Mouse (Mus musculus): ENCODE data around the gene Fancc. TPM values are rescaled to one million over a fixed set of nuclear protein-coding genes. Genes with fewer than 3 reads are reported as not detected.

Gene Fancc
- polyA plus RNA-seq, 1 experiment from 2014 or later: 15.3 TPM

DNA sequence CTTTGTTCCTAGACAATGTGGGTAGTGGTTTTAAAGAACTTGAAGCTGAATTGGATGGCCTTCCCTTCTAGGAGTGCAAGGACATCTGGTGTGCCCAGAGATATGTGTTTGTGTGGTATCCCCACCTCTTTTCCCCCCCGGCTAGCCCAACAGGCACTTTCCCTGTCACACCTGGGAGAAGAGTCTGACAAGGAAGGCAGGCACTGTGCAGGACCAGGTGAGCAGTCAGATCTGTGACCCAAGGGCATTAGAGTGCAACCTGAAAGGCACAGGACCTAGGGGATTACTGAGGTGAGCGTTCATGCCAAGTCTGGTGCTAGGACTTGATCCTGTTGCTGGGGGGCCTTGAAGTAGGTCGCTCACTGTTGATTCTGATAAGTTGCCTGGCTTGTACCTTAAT lies 255.4 kb downstream of the Fancc start:
- Histone ChIP-seq H3K4me2 (peak overlapping the region; percentile 84), H3K4me1 (replicated peaks) (peaks cover 52% of the 10 kb centered on the region), H3K27me3 (replicated peaks) (no peaks in the 10 kb centered on the region), H3K9ac (peak overlapping the region; percentile 68), H3K27ac (ENCODE audit: poor library complexity, severe bottlenecking) (peak overlapping the region; percentile 98), H3K36me3 (peaks cover 14% of the 10 kb centered on the region), H3K9me3 (replicated peaks) (no peaks in the 10 kb centered on the region), H3K4me3 (peak overlapping the region; percentile 89)
- WGBS: 68% methylated on average over 3 of the region's 3 CpGs
- no peak for ATAC-seq (ENCODE audit: insufficient number of reproducible peaks, low FRiP score)

DNA sequence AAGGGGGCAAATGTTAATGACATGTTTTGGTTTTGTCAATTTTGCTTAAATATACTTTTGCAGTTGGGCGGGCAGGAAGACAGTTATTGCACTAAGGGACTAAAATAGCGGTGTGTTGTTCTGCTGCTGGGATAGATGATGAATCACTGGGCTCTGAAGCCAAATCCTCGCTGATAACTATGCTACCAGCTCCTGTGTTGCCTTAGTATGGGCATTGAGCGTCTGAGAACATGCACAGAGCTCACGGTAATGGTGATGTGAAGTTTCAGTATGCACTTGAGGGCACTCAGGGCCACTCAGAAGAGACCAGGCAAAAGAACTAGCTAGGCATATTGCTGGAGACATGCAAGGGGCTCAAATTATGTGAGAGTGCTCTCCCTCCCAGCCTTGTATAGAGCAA lies 256.2 kb downstream of the Fancc start:
- Histone ChIP-seq H3K4me1 (replicated peaks) (peaks cover 48% of the 10 kb centered on the region), H3K27ac (ENCODE audit: poor library complexity, severe bottlenecking) (peak overlapping the region; percentile 98), H3K9me3 (replicated peaks) (no peaks in the 10 kb centered on the region), H3K27me3 (replicated peaks) (no peaks in the 10 kb centered on the region), H3K9ac (peak overlapping the region; percentile 89), H3K4me2 (peak overlapping the region; percentile 84), H3K36me3 (peaks cover 13% of the 10 kb centered on the region), H3K4me3 (peak overlapping the region; percentile 89)
- WGBS: 16% methylated on average over 5 of the region's 5 CpGs
- ATAC-seq (ENCODE audit: insufficient number of reproducible peaks, low FRiP score): no peak

DNA sequence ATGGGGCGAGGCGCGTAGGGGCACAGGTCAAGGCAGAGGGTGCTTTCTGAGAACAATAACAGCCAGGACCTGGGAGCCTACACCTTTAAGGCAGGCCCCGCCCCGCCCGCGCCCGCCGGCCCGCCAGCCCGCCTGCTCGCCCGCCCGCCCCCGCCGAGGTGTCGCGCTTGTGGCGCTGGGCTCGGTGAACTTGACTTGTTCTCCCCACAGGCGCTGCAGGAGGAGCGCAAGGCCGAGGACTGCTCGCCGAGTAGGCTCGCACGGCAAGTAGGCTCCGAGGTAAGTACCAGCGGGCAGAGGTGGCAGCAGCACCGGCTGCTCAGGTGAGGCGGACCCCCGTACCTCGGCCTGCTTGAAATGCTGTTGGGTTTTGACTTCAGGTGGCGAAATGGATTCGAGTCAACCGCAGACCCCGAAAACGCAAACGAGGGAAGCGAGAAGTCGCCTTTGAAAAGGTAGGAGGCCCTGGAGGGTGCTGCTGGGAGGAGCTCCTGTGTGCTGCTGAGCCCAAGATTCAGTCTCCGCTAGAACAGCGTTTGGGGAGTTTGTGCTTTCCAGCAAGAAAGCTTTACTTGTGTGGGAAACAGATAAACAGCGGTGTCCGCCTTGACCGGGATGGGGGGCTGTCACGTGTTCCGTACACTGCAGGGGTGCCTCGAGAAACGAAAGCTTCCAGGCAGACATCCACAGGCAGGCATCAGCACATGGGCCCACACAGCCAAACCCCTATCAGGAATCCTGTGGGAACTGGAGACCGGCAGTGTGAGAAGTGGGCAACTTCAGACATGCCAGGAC lies 257.0 kb downstream of the Fancc start:
- H3K4me3 ChIP-seq: peak overlapping the region; percentile 89
- H3K4me2 ChIP-seq: peak overlapping the region; percentile 84
- H3K9ac ChIP-seq: peak overlapping the region; percentile 89
- peak overlapping the region; percentile 98 for H3K27ac ChIP-seq (ENCODE audit: poor library complexity, severe bottlenecking)
- no peaks in the 10 kb centered on the region for H3K9me3 ChIP-seq (replicated peaks)
- H3K27me3 ChIP-seq (replicated peaks): no peaks in the 10 kb centered on the region
- H3K36me3 ChIP-seq: peaks cover 5% of the 10 kb centered on the region
- H3K4me1 ChIP-seq (replicated peaks): peaks cover 48% of the 10 kb centered on the region
- peak; percentile 88 for ATAC-seq (ENCODE audit: insufficient number of reproducible peaks, low FRiP score)
- WGBS: under 1% methylated on average over 51 of the region's 51 CpGs

DNA sequence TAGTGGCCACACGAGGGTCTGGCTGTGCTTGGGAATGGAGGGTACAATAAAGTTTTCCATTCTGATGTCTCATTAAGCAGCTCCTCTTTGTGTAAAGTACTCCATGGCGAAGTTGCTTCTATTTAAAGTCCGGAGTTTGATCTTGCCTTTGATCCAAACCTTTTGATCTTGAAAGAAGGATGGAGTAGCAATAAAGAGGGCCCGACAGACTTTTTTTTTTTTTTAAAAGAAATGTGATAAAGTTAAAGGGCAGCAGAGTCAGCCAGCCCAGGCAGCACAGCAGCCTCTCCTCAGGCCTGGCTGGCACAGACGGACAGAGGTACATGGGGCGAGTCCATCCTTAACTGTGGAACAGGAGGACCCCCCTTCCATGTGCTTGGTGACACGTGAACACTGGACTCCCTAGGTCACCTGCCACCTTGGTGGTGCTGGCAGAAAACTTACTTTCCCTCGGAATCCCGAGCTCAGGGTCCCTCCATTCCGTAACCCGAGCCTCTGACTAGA lies 257.7 kb downstream of the Fancc start:
- Histone ChIP-seq H3K4me2 (peak overlapping the region; percentile 84), H3K4me3 (peak overlapping the region; percentile 89), H3K27me3 (replicated peaks) (no peaks in the 10 kb centered on the region), H3K9ac (peak overlapping the region; percentile 89), H3K36me3 (peaks cover 2% of the 10 kb centered on the region), H3K4me1 (replicated peaks) (peaks cover 45% of the 10 kb centered on the region), H3K27ac (ENCODE audit: poor library complexity, severe bottlenecking) (peak overlapping the region; percentile 98), H3K9me3 (replicated peaks) (no peaks in the 10 kb centered on the region)
- ATAC-seq (ENCODE audit: insufficient number of reproducible peaks, low FRiP score): peak; percentile 77
- 6% methylated on average over 11 of the region's 11 CpGs for WGBS

DNA sequence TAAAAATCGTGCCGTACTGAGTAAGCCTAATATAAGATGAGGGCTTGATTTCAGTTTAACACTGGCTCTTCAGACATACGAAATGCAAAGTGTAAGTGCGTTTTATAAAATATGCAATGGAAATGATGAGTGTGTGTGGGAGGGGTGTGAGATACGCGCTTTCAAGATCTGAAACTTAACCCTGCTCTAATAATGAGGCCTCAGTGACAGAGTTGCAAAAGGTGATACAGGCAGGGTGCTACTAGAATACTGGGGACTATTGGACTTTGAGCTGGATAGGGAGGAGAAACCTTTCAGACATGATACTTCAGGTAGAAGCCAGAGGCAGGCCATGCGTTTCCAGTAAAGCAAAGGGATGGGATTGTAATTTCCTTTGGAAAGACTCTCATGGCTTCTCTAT lies 259.0 kb downstream of the Fancc start:
- Histone ChIP-seq H3K27ac (ENCODE audit: poor library complexity, severe bottlenecking) (no peak overlapping the region), H3K4me1 (replicated peaks) (peaks cover 34% of the 10 kb centered on the region), H3K27me3 (replicated peaks) (no peaks in the 10 kb centered on the region), H3K9ac (no peak overlapping the region), H3K9me3 (replicated peaks) (no peaks in the 10 kb centered on the region), H3K4me3 (no peak overlapping the region), H3K4me2 (no peak overlapping the region), H3K36me3 (no peaks in the 10 kb centered on the region; the same call in none of the 2 replicates)
- WGBS: 93% methylated on average over 7 of the region's 7 CpGs
- ATAC-seq (ENCODE audit: insufficient number of reproducible peaks, low FRiP score): no peak

DNA sequence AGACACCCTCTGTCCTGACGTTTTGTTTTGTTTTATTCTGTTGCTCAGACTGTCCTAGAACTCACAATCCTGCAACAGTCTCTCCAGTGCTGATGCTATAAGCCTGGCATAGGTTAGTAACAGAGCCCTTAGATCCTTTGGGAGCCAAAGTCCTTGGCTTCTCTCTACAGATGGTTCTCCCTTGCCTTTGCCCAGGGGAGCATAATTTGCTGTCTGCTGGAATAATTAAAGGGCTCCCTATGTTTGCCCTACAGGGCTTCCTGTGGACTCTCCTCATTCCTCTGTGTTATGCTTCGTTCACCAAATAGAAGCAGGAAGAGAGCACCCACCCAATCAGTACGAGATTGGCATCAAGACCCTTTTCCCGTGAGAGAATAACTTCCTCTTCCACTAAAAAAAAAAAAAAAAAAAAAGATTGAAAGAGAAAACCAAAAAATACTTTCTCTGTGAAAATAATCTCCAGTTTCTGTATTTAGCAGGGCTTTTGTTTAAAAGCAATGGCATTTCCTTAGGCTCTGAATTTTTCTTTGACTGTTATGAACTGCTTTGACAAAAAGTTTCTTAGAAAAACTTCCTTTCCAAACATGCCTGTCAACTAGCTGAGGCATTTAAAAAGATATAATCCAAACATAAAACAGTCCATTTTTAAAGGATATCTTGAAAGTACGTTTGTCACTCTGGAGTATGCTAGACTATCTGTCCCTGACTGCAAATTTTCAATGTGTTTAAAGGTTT lies 260.8 kb downstream of the Fancc start:
- 40% methylated on average over 5 of the region's 5 CpGs for WGBS
- ATAC-seq (ENCODE audit: insufficient number of reproducible peaks, low FRiP score): no peak
- Histone ChIP-seq H3K4me1 (replicated peaks) (peaks cover 26% of the 10 kb centered on the region), H3K9ac (no peak overlapping the region), H3K9me3 (replicated peaks) (no peaks in the 10 kb centered on the region), H3K36me3 (no peaks in the 10 kb centered on the region), H3K27ac (ENCODE audit: poor library complexity, severe bottlenecking) (0 out of 2 replicates have a peak overlapping the region, but pooled peaks have one; percentile 43), H3K4me2 (no peak overlapping the region), H3K27me3 (replicated peaks) (no peaks in the 10 kb centered on the region), H3K4me3 (no peak overlapping the region)

DNA sequence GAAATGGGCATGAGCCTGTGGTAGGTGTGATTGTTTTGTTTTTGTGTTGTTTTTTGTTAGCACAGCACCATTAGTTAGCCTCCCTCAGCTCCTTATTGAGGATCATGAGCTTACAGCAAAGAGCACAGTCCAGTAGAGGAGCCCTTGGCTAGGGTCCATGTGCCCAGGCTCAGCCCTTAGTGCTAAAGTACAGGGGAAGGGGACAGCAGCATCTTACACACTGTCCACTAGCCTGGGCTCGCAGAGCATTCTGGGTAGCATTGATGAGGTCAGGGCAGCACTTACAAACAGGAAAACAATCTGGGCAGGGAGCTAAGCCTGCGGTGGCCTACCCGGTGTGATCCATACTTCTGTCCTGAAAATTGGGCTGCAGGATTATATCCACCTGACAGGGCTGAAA lies 261.5 kb downstream of the Fancc start:
- Histone ChIP-seq H3K27me3 (replicated peaks) (no peaks in the 10 kb centered on the region), H3K27ac (ENCODE audit: poor library complexity, severe bottlenecking) (no peak overlapping the region), H3K9ac (no peak overlapping the region; the same call in 1 of the 2 replicates), H3K4me3 (no peak overlapping the region), H3K9me3 (replicated peaks) (no peaks in the 10 kb centered on the region), H3K4me2 (no peak overlapping the region), H3K4me1 (replicated peaks) (peaks cover 32% of the 10 kb centered on the region), H3K36me3 (no peaks in the 10 kb centered on the region)
- no peak for ATAC-seq (ENCODE audit: insufficient number of reproducible peaks, low FRiP score)
- WGBS: 71% methylated on average over 3 of the region's 3 CpGs

MicroRNAs encoded within 50 kb of the gene (microRNA counts, 519-probe panel; counts per million panel counts)
- 4,738 counts per million, percentile 50 among the panel's probes with 10 or more counts for microRNA mmu-miR-23b
- microRNA mmu-miR-24: 5,089 counts per million, percentile 56 among the panel's probes with 10 or more counts
- microRNA mmu-miR-27b: 4,013 counts per million, percentile 33 among the panel's probes with 10 or more counts

Small RNA genes within 50 kb of the gene (microRNA-seq; reads per million reads assigned to microRNA genes)
- gene Mir23b: 13,708 reads per million, percentile 96 among the genes with 10 or more reads in this experiment
- not detected for gene Mir24-1
- gene Mir27b: 1,708 reads per million, percentile 82 among the genes with 10 or more reads in this experiment
- gene Mir3074-1: not detected

Other genes starting within 250 kb of the Fancc start
- gene Ptch1, start 76.3 kb upstream of the Fancc start, polyA plus RNA-seq (2016; fragmentation: Nextera tagmentation; extraction: Ambion mirVana): 6.4 and 7.5 TPM in 2 replicates